Mouse (Mus musculus) midbrain, embryonic 14.5 days (tissue): ENCODE data around the gene A730049H05Rik. TPM values are rescaled to one million over a fixed set of nuclear protein-coding genes. Genes with fewer than 3 reads are reported as not detected.

Experiments
- ATAC-seq: fragments of 200-750 bp; cut with Nextera tagmentation; 2 replicates; pipeline ENCODE4 v1.8.0; 2017; ENCODE audit warnings: moderate number of reproducible peaks, moderate library complexity; ENCODE audit not compliant: low FRiP score, low TSS enrichment
- DNase-seq: peaks from one replicate; pipeline ENCODE4 v3.0.0-alpha.2; 2015
- H3K27ac ChIP-seq: fragments of 300-500 bp; sonication (generic); replicated peaks from 2 replicates; pipeline ENCODE4 v1.5.1; 2014; ENCODE audit warnings: mild to moderate bottlenecking, low read depth, low read length, moderate library complexity
- H3K27me3 ChIP-seq: fragments of 300-500 bp; sonication (generic); 2 replicates; pipeline ENCODE4 v1.6.1; 2014; ENCODE audit warnings: low read length, control low read depth, mixed read lengths; ENCODE audit not compliant: control insufficient read depth, insufficient read depth
- H3K36me3 ChIP-seq: fragments of 300-500 bp; sonication (generic); 2 replicates; pipeline ENCODE4 v1.6.1; 2014; ENCODE audit warnings: low read length, control low read depth; ENCODE audit not compliant: control insufficient read depth, insufficient read depth
- H3K4me1 ChIP-seq: fragments of 300-500 bp; sonication (generic); 2 replicates; pipeline ENCODE4 v1.6.1; 2014; ENCODE audit warnings: mild to moderate bottlenecking, antibody characterized with exemption, low read length, control low read depth; ENCODE audit not compliant: control insufficient read depth, insufficient read depth
- H3K4me2 ChIP-seq: fragments of 300-500 bp; sonication (generic); 2 replicates; pipeline ENCODE4 v1.6.1; 2014; ENCODE audit warnings: mild to moderate bottlenecking, low read length, moderate library complexity
- H3K4me3 ChIP-seq: fragments of 300-500 bp; sonication (generic); replicated peaks from 2 replicates; pipeline ENCODE4 v1.5.1; 2014; ENCODE audit warnings: low read depth, low read length
- H3K9ac ChIP-seq: fragments of 300-500 bp; sonication (generic); replicated peaks from 2 replicates; pipeline ENCODE4 v1.6.1; 2014; ENCODE audit warnings: mild to moderate bottlenecking, low read length, moderate library complexity
- H3K9me3 ChIP-seq: fragments of 300-500 bp; sonication (generic); 2 replicates; pipeline ENCODE4 v1.6.1; 2016; ENCODE audit warnings: low read length, control low read depth, mixed read lengths; ENCODE audit not compliant: control insufficient read depth
- WGBS: fragments of 180-500 bp; shearing (Covaris S2); extraction: QIAGEN DNeasy Blood & Tissue Kit; methylation state at CpG from one replicate; pipeline ENCODE4 v1.1.7; 2014; 5-methylcytosine and 5-hydroxymethylcytosine counted together
- polyA plus RNA-seq: library from polyadenylated mRNA; unstranded; fragments of >200 nt; fragmentation: Nextera tagmentation; extraction: Ambion mirVana; gene quantifications from 2 replicates; pipeline ENCODE4 v1.2.1, GENCODE M21; 2014

A730049H05Rik gene
- polyA plus RNA-seq, 1 experiment from 2014 or later = 0.37 TPM

GRCm38 (mm10) chr6:92843474-92843873 lies 27.2 kb downstream of the A730049H05Rik start:
- H3K9me3 ChIP-seq = no peaks in the 10 kb centered on the region
- no peaks in the 10 kb centered on the region for H3K4me1 ChIP-seq
- H3K27ac ChIP-seq = no peak overlapping the region
- H3K9ac ChIP-seq = no peak overlapping the region
- no peaks in the 10 kb centered on the region for H3K36me3 ChIP-seq
- no peak for ATAC-seq
- WGBS = 87% methylated on average over 2 of the region's 2 CpGs
- H3K4me3 ChIP-seq = no peak overlapping the region
- H3K27me3 ChIP-seq = no peaks in the 10 kb centered on the region
- H3K4me2 ChIP-seq = no peak overlapping the region
- DNase-seq = no peak

- Histone ChIP-seq H3K4me1 (peaks cover 8% of the 10 kb centered on the region; the same call in 1 of the 2 replicates), H3K27me3 (no peaks in the 10 kb centered on the region), H3K27ac (no peak overlapping the region), H3K4me2 (no peak overlapping the region), H3K4me3 (no peak overlapping the region), H3K36me3 (no peaks in the 10 kb centered on the region), H3K9me3 (no peaks in the 10 kb centered on the region), H3K9ac (no peak overlapping the region)
- DNase-seq = no peak
- ATAC-seq = no peak
- WGBS = 91% methylated on average over 8 of the region's 8 CpGs
Observed at GRCm38 (mm10) chr6:92845898-92846297, 29.6 kb downstream of the A730049H05Rik start.

- H3K36me3 ChIP-seq = no peaks in the 10 kb centered on the region
- no peak overlapping the region for H3K27ac ChIP-seq
- no peak overlapping the region for H3K4me3 ChIP-seq
- no peak overlapping the region for H3K9ac ChIP-seq
- 46% methylated on average over 4 of the region's 4 CpGs for WGBS
- DNase-seq (no peak), ATAC-seq (no peak)
- no peaks in the 10 kb centered on the region for H3K27me3 ChIP-seq
- H3K4me1 ChIP-seq = peaks cover 8% of the 10 kb centered on the region; the same call in 1 of the 2 replicates
- no peaks in the 10 kb centered on the region for H3K9me3 ChIP-seq
- no peak overlapping the region for H3K4me2 ChIP-seq
Observed at GRCm38 (mm10) chr6:92846614-92847013, 30.3 kb downstream of the A730049H05Rik start.

- Histone ChIP-seq H3K36me3 (no peaks in the 10 kb centered on the region), H3K9ac (no peak overlapping the region), H3K9me3 (no peaks in the 10 kb centered on the region), H3K4me2 (no peak overlapping the region), H3K4me1 (peaks cover 8% of the 10 kb centered on the region; the same call in 1 of the 2 replicates), H3K4me3 (no peak overlapping the region), H3K27me3 (no peaks in the 10 kb centered on the region), H3K27ac (no peak overlapping the region)
- DNase-seq (no peak), ATAC-seq (no peak)
- WGBS = 96% methylated on average over 9 of the region's 9 CpGs
Observed at GRCm38 (mm10) chr6:92849208-92849607, 32.9 kb downstream of the A730049H05Rik start.

- WGBS = 29% methylated on average over 5 of the region's 5 CpGs
- H3K4me2 ChIP-seq = no peak overlapping the region
- peak; percentile 85 for DNase-seq
- no peak overlapping the region for H3K4me3 ChIP-seq
- H3K9me3 ChIP-seq = no peaks in the 10 kb centered on the region
- no peaks in the 10 kb centered on the region for H3K36me3 ChIP-seq
- no peak overlapping the region for H3K9ac ChIP-seq
- peaks cover 8% of the 10 kb centered on the region; the same call in 1 of the 2 replicates for H3K4me1 ChIP-seq
- 0 out of 2 replicates have a peak overlapping the region, but pooled peaks have one; percentile 37 for H3K27ac ChIP-seq
- H3K27me3 ChIP-seq = no peaks in the 10 kb centered on the region
- ATAC-seq = peak; percentile 34; the same call in 1 of the 2 replicates
Observed at GRCm38 (mm10) chr6:92850250-92850649, 34.0 kb downstream of the A730049H05Rik start.

GRCm38 (mm10) chr6:92854873-92855272 lies 38.6 kb downstream of the A730049H05Rik start:
- Histone ChIP-seq H3K4me3 (no peak overlapping the region), H3K4me2 (no peak overlapping the region), H3K9me3 (no peaks in the 10 kb centered on the region), H3K4me1 (peaks cover 8% of the 10 kb centered on the region; the same call in 1 of the 2 replicates), H3K27me3 (no peaks in the 10 kb centered on the region), H3K9ac (no peak overlapping the region), H3K27ac (no peak overlapping the region), H3K36me3 (no peaks in the 10 kb centered on the region)
- ATAC-seq (no peak), DNase-seq (no peak)
- 93% methylated on average over 4 of the region's 4 CpGs for WGBS

- Histone ChIP-seq H3K9ac (no peak overlapping the region), H3K27me3 (no peaks in the 10 kb centered on the region), H3K4me1 (no peaks in the 10 kb centered on the region), H3K4me3 (no peak overlapping the region), H3K27ac (no peak overlapping the region), H3K9me3 (no peaks in the 10 kb centered on the region), H3K36me3 (no peaks in the 10 kb centered on the region), H3K4me2 (no peak overlapping the region)
- ATAC-seq (no peak), DNase-seq (no peak)
- WGBS = 95% methylated on average over 13 of the region's 13 CpGs
Observed at GRCm38 (mm10) chr6:92857761-92858160, 41.5 kb downstream of the A730049H05Rik start.

- Histone ChIP-seq H3K4me2 (no peak overlapping the region), H3K36me3 (no peaks in the 10 kb centered on the region), H3K4me3 (no peak overlapping the region), H3K9ac (no peak overlapping the region), H3K27me3 (no peaks in the 10 kb centered on the region), H3K27ac (no peak overlapping the region), H3K4me1 (no peaks in the 10 kb centered on the region), H3K9me3 (no peaks in the 10 kb centered on the region)
- DNase-seq (no peak), ATAC-seq (no peak)
- WGBS = 75% methylated on average over 12 of the region's 12 CpGs
Observed at GRCm38 (mm10) chr6:92858721-92859510, 42.6 kb downstream of the A730049H05Rik start.
